Mouse (Mus musculus) cerebellum, adult 9-10 months (tissue): Measurements from ENCODE around the gene Kifc3.
A peak's percentile ranks its signal among the peaks of the same experiment; 100 is the strongest.

Experiments used
- DNase-seq: peaks from one replicate; pipeline ENCODE4 v3.0.0; 2022

The Kifc3 gene

GRCm38 (mm10) chr8:95130966-95131537 lies 71.6 kb downstream of the Kifc3 start:
- no peak for DNase-seq

- no peak for DNase-seq
Observed at GRCm38 (mm10) chr8:95128750-95129260, 73.8 kb downstream of the Kifc3 start.

GRCm38 (mm10) chr8:95127658-95128057 lies 75.0 kb downstream of the Kifc3 start:
- DNase-seq: no peak

DNA sequence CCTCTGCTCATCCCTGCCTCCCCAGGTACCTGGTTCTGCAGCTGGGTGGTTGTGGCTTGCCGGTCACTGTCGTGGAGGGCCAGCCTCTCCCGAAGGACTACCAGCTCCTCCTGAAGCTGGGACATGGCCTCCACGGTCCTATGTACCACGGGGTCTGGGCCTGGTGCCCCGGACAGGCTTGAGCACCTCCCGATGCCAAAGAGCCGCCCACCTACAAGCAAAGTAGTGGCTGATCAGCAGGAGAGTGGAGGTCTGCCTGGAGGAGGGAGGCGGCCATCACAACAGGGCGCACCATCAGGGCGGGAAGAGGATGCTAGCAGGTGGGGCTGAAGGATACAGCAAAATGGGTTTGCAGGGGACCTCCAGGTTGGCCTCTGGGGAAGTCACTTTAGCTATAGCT lies 76.1 kb downstream of the Kifc3 start:
- DNase-seq: no peak

DNA sequence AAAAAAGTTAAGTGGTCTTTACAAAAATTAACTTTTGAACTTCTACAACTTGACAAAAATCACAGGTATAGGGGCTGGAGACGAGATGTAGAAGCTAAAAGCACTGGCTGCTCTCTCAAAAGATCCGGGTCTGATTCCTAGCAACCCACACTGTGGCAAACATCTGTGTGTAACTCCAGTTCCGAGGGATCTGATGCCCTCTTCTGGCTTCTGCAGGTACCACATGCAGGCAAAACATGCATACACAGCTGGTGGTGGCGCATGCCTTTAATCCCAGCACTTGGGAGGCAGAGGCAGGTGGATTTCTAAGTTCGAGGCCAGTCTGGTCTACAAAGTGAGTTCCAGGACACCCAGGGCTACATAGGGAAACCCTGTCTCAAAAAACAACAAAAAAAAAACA lies 79.2 kb downstream of the Kifc3 start:
- DNase-seq: no peak

- DNase-seq: no peak
Observed at GRCm38 (mm10) chr8:95113750-95114149, 88.9 kb downstream of the Kifc3 start.

- DNase-seq: no peak
Observed at GRCm38 (mm10) chr8:95113108-95113507, 89.5 kb downstream of the Kifc3 start.

DNA sequence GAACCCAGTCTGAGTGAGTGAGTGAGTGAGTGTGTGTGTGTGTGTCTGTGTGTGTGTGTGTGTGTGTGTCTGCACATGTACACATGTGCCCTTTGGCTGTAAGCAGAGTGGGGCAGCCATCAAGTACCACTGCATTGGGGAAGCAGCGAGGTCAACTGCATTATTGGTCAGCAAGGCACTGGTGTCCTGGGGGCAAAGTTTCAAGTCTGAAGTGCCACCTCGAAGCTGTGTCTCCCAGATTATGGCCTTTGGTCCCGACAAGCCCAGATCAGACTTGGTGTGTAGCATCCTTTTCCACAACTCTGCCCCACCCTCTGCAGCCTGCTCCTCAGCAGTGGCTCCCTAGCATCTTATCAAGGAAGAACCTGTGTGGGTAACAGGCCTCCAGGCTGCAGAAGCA lies 90.0 kb downstream of the Kifc3 start:
- no peak for DNase-seq

DNA sequence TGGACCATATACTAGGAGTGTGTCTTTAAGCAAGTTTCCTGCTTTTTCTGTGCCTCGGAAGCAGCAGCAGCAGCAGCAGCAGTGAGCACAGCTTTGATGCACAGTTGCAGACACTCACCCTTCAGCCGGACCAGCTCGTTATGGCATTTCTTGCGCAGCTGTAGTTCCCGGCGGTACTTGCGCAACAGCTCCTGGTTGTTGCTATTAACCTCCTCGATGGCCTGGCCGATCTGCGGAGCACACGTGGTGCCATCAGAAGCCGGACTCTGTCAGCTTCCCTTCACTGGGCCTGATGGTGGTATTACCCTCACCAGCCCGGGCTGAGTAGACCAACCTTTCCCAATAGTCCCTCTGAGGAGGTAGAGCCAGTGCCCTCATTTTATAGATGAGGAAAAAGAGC lies 95.3 kb downstream of the Kifc3 start:
- DNase-seq: no peak

DNA sequence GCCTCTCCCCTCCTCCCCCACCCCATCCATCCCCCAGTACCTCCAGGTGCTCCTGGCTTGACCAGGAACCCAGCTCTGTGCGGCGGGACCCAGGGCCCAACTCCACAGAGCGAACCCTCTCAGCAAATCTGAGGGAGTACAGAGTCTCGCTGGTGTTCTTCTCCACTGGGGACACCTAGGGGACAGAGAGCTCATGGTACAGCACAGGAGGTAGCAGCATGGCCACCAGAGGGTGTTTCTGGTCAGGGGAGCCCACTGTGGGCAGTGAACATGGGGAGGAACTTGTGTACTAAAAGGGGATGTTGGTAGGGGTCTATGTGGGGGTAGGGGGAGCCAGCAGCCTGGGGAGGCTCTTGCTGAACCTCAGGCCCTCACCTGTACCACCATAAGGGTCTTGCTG lies 100.6 kb downstream of the Kifc3 start:
- no peak for DNase-seq

- peak; percentile 68 for DNase-seq
Observed at GRCm38 (mm10) chr8:95099009-95099408, 103.6 kb downstream of the Kifc3 start.

DNA sequence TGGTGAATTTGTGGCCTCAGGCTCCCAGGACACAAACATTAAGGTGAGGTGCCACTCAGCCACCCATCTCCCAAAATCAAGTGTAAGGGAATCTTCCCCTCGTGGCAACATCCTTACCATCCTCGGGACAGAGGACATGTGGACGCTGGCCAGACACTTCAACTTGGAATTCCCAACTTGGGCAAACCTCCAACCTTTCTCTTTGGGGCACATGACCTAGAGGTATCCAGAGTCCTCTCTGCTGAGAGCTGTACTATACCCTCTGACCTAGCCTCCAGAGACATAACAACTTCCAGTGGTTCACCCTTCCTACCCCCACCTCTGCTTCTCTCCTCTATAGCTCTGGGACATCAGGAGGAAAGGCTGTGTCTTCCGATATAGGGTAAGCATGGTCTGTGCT lies 109.0 kb downstream of the Kifc3 start:
- no peak for DNase-seq

DNA sequence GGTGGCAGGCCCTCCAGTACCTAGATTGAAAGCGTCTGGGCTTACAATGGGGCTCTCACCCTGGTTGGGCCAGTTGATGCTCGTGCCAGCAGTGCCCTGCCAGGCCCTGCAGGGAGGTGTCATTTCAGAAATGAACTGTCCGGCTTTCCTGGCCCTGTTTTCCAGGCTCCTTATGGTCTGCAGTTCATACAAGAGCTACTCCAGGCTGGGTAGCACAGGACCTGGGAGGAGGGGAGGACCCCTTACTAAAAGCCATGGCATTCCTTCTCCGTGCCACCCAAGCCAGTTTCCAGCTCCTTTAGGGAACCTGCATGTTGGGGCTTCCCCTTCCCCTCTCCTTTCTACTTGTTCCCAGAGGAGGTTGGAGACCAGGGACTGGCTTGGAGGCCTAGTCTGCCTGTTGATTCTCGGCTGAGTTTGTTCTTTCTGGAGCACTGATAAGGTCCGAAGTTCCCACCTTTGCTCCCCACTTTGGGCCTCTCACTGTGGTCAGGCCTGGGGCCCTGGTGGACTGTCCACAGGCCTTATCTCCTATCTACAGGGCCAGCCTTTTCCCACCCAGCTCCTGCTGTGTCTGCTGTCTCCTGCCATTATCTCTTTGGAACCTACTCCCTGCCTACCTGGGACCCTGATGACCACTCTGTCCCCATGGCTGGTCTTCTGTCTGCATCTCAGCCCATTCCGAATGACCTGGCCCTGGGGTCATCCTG lies 117.0 kb downstream of the Kifc3 start:
- peak; percentile 76 for DNase-seq

DNA sequence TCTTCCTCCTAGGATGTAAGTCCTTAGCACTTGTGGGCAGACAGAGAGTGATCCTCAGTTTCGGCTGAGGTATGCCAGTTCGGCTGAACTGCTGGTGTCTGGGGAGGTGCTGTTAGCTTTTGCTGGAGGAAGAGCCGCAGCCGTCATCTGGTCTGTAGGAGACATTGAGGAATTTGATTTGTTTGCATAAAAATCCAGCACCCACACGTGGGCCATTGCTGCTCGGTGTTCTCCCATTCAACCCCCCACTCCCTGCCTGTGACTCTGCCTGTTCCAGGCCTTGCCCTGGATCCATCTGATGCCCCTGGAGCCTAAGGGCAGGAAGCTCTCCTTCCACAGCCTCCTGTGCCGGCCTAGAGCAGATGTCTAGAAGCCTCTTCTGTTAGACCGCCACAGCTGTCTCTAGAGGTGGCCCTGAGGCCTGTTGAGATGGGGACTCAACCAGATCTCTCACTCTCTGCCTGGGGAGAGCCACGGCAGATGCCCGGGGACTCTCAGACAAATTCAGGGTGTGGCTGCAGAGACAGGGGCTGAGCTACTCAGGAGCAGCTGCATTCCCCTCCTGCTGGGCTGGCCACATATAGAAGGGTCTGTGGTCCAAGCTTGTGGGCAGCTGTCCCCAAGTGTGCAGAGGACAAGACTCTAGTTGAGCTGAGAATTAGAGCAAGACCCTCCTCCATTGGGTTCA lies 117.7 kb downstream of the Kifc3 start:
- no peak for DNase-seq

GRCm38 (mm10) chr8:95084261-95084660 lies 118.4 kb downstream of the Kifc3 start:
- DNase-seq: no peak

DNA sequence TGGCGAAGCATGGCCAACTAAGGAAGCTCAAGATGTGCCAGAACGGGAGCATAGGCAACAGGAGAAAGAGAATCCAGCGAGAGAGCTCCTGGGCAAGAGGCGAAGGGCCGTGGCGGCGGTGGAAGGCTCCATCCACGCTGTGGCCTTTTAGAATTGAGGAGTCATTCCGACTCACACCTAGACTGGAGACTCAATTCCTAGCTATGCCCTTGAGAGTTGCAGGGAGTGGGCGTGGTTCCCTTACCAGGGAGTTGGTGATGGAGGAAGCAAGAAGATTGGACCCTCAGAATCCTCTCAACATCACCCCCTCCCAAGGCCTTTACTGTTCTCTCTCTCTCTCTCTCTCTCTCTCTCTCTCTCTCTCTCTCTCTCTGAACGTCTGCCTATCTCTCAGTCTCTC lies 121.0 kb downstream of the Kifc3 start:
- peak; percentile 70 for DNase-seq

GRCm38 (mm10) chr8:95080381-95081341 lies 122.0 kb downstream of the Kifc3 start, which contains the start of gene Katnb1:
Gene Katnb1, plus strand, starts transcription at chr8:95081186.
- peak; percentile 100 for DNase-seq

DNA sequence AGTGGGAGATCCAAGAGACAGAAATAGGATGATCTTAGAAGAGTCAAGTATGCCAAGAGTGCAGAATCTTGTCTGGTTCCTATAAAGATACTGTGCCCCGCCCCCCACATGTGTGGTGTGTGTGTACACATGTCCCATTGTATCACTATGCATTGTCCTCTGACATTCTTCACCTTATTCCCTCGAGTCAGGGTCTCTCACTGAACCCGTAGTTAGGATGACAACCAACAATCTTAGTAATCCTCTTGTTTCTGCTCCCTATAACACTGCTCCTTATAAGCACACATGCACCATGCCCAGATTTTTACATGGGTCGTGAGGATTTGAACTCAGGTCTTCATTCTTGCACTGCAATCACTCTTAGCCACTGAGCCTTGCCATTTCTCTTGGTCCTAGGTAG lies 123.3 kb downstream of the Kifc3 start:
- DNase-seq: peak; percentile 54

- peak; percentile 78 for DNase-seq
Observed at GRCm38 (mm10) chr8:95078055-95078454, 124.6 kb downstream of the Kifc3 start.

- peak; percentile 82 for DNase-seq
Observed at GRCm38 (mm10) chr8:95076151-95076550, 126.5 kb downstream of the Kifc3 start.

GRCm38 (mm10) chr8:95075504-95075903 lies 127.1 kb downstream of the Kifc3 start:
- no peak for DNase-seq

GRCm38 (mm10) chr8:95067582-95067981 lies 135.0 kb downstream of the Kifc3 start:
- no peak for DNase-seq

DNA sequence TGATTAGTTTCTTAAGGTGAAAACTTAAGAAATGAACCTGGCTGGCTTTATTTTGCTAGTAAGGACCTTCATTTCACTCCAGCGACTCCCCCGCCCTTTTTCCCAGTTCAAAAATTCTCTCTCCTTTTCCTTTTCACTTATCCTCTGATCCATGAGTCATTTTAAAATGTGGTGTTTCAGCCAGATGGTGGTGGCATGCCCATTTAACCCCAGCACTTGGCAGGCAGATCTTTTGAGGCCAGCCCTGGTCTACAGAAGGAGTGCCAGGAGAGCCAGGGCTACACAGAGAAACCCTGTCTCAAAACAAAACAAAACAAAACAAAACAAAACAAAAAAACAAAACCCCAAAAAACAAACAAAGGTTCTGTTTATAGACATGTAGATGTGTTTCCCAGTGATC lies 138.1 kb downstream of the Kifc3 start:
- DNase-seq: peak; percentile 78
